Mouse (Mus musculus) right cerebral cortex, postnatal 10 days (tissue): ENCODE data around the gene Hnrnpf.

ENCODE experiments used
- DNase-seq, 2 experiments: peaks; one replicate each; pipeline ENCODE4 v3.0.0; 2021; ENCODE audit warnings: low spot score in 2 of 2

The Hnrnpf gene

GRCm38 (mm10) chr6:117891369-117892160 is 8.6 kb upstream of the Hnrnpf start:
- DNase-seq: no peak

- no peak for DNase-seq
Observed at GRCm38 (mm10) chr6:117892386-117892785, 7.7 kb upstream of the Hnrnpf start.

GRCm38 (mm10) chr6:117893435-117893834 is 6.7 kb upstream of the Hnrnpf start:
- DNase-seq: no peak

GRCm38 (mm10) chr6:117897800-117898199 is 2.3 kb upstream of the Hnrnpf start:
- DNase-seq: no peak

- DNase-seq: no peak
Observed at GRCm38 (mm10) chr6:117901510-117902402, 1.6 kb downstream of the Hnrnpf start.

- DNase-seq: no peak
Observed at GRCm38 (mm10) chr6:117902556-117902955, 2.4 kb downstream of the Hnrnpf start.

- DNase-seq: no peak
Observed at GRCm38 (mm10) chr6:117903836-117904235, 3.7 kb downstream of the Hnrnpf start.

- DNase-seq: no peak
Observed at GRCm38 (mm10) chr6:117905260-117905930, 5.3 kb downstream of the Hnrnpf start.

- DNase-seq: peak in 1 of 2 experiments; percentile 41
Observed at GRCm38 (mm10) chr6:117906015-117906531, 5.9 kb downstream of the Hnrnpf start.

GRCm38 (mm10) chr6:117906590-117907271 is 6.6 kb downstream of the Hnrnpf start:
- peak; percentile 98 to 99 for DNase-seq

GRCm38 (mm10) chr6:117907301-117907978 is 7.3 kb downstream of the Hnrnpf start:
- peak; percentile 80 to 81 for DNase-seq

GRCm38 (mm10) chr6:117907979-117908355 is 7.8 kb downstream of the Hnrnpf start:
- peak in 1 of 2 experiments; percentile 48 for DNase-seq

- no peak for DNase-seq
Observed at GRCm38 (mm10) chr6:117908424-117908900, 8.3 kb downstream of the Hnrnpf start.

GRCm38 (mm10) chr6:117910120-117910661 is 10.1 kb downstream of the Hnrnpf start:
- DNase-seq: no peak

GRCm38 (mm10) chr6:117914541-117914940 is 14.4 kb downstream of the Hnrnpf start:
- DNase-seq: no peak

- no peak for DNase-seq
Observed at GRCm38 (mm10) chr6:117916205-117916736, 16.1 kb downstream of the Hnrnpf start.

- peak; percentile 55 to 58 for DNase-seq
Observed at GRCm38 (mm10) chr6:117916737-117917426, 16.8 kb downstream of the Hnrnpf start.

- DNase-seq: peak; percentile 57 to 59
Observed at GRCm38 (mm10) chr6:117917576-117917975, 17.5 kb downstream of the Hnrnpf start.

- no peak for DNase-seq
Observed at GRCm38 (mm10) chr6:117918043-117918442, 17.9 kb downstream of the Hnrnpf start.
